Mouse (Mus musculus) intestine, embryonic 15.5 days (tissue): ENCODE data around the gene Slit3. TPM values are rescaled to one million over a fixed set of nuclear protein-coding genes. Genes with fewer than 3 reads are reported as not detected.

Experiments used
- ATAC-seq: fragments of 200-750 bp; cut with Nextera tagmentation; 2 replicates; pipeline ENCODE4 v1.8.0; 2017; ENCODE audit warnings: moderate TSS enrichment, moderate library complexity
- H3K27ac ChIP-seq: fragments of 300-500 bp; sonication (generic); 2 replicates; pipeline ENCODE4 v1.5.1; 2015; ENCODE audit warnings: mild to moderate bottlenecking, inconsistent platforms
- H3K27me3 ChIP-seq: fragments of 300-500 bp; sonication (generic); replicated peaks from 2 replicates; pipeline ENCODE4 v1.6.1; 2015; ENCODE audit warnings: inconsistent platforms
- H3K36me3 ChIP-seq: fragments of 300-500 bp; sonication (generic); 2 replicates; pipeline ENCODE4 v1.6.1; 2015; ENCODE audit warnings: inconsistent platforms
- H3K4me1 ChIP-seq: fragments of 300-500 bp; sonication (generic); replicated peaks from 2 replicates; pipeline ENCODE4 v1.6.1; 2015; ENCODE audit warnings: inconsistent platforms
- H3K4me2 ChIP-seq: fragments of 300-500 bp; sonication (generic); replicated peaks from 2 replicates; pipeline ENCODE4 v1.6.1; 2015; ENCODE audit warnings: mild to moderate bottlenecking, inconsistent platforms
- H3K4me3 ChIP-seq: fragments of 300-500 bp; sonication (generic); replicated peaks from 2 replicates; pipeline ENCODE4 v1.5.1; 2015; ENCODE audit warnings: inconsistent platforms
- H3K9ac ChIP-seq: fragments of 300-500 bp; sonication (generic); 2 replicates; pipeline ENCODE4 v1.6.1; 2015; ENCODE audit warnings: inconsistent platforms
- H3K9me3 ChIP-seq: fragments of 300-500 bp; sonication (generic); 2 replicates; pipeline ENCODE4 v1.6.1; 2016; ENCODE audit warnings: inconsistent platforms
- WGBS: fragments of 180-500 bp; shearing (Covaris S2); methylation state at CpG from one replicate; pipeline ENCODE4 v1.1.7; 2015; 5-methylcytosine and 5-hydroxymethylcytosine counted together
- polyA plus RNA-seq: library from polyadenylated mRNA; unstranded; fragments of >200 nt; fragmentation: Nextera tagmentation; extraction: Ambion mirVana; gene quantifications from 2 replicates; pipeline ENCODE4 v1.2.1, GENCODE M21; 2015

The Slit3 gene
- polyA plus RNA-seq = 15.9 TPM in 2 replicates

DNA sequence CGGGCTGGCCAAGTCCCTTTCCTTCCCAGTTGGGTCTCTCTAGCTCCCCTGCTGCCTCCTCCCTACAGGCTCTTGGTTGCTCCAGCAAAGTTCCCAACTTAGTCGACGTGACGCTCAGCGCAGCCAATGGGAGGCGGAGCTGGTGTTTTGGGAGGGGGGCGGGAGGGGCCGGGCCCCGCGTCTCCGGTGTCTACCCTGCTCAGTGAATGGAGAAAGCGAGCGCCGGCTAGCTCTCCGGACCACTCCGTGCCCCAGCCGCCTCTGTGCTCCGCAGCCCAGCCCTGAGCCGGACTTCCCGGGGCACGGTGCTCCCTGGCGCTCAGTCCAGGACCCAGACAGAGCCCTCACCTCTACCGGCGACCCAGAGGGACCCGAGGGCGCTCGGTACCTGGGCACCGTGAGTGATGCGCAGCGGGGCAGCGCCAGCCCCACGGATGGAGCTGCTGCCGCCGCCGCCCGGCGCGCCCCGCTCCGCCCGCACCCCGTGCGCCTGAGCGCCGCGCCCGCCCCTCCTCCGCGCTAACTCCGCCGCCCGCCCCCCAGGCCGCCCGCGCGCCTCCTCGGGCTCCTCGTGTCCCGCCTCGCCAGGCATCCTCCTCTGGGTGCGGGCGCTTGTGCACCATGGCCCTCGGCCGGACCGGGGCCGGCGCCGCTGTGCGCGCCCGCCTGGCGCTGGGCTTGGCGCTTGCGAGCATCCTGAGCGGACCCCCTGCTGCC is at the start of gene Slit3:
TSS of gene Slit3 (plus strand) at position 331 of the 717 bp plus-strand sequence.
- Histone ChIP-seq H3K36me3 (no peaks in the 10 kb centered on the region), H3K4me1 (peaks cover 21% of the 10 kb centered on the region), H3K4me3 (peak within 1 kb of the TSS; percentile 63), H3K27me3 (peaks cover 24% of the 10 kb centered on the region), H3K4me2 (peak within 1 kb of the TSS; percentile 82), H3K27ac (peak within 1 kb of the TSS; percentile 57), H3K9ac (peak within 1 kb of the TSS; percentile 60), H3K9me3 (no peaks in the 10 kb centered on the region)
- WGBS = under 1% methylated on average over 60 of the region's 75 CpGs
- peak; percentile 87 for ATAC-seq

DNA sequence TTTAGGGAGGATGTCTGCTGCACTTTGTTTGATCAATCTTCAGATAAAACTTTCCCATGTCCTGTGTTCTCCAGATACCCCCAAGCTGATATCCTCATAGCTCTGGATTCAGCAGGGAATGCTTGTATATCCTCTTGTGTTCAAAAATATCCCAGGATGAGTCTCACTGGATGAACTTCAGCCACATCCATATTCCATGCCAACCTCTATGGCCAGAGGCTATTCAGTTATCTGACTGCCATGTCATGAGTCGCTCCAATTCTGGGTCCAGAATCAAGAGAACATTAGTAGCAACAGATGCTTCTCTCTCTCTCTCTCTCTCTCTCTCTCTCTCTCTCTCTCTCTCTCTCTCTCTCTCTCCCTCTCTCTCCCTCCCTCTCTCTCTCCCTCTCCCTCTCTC is 49.6 kb upstream of the Slit3 start:
- Histone ChIP-seq H3K27me3 (no peaks in the 10 kb centered on the region), H3K4me2 (no peak overlapping the region), H3K9ac (no peak overlapping the region), H3K27ac (no peak overlapping the region), H3K4me1 (no peaks in the 10 kb centered on the region), H3K4me3 (no peak overlapping the region), H3K9me3 (no peaks in the 10 kb centered on the region), H3K36me3 (no peaks in the 10 kb centered on the region)
- ATAC-seq = no peak
- 90% methylated on average over 1 of the region's 1 CpGs for WGBS

DNA sequence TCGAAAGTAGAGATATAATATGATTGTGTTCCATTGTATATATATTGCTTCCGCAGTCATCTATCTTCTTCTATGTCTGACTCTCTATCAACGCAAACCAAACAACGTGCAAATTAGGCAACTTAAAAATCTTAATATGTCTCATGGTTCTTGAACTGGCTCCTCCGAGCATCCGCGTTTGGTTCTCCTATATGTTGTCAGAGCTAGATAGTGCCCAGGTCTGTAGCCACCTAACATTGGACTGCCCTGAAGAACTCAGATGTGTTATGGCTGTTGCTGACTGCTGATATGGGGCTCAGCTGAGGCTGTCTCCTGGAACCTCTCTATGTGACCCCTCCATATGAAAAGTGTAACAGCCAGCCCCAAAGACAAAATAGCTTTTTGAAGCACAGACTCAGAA is 45.6 kb upstream of the Slit3 start:
- Histone ChIP-seq H3K4me1 (no peaks in the 10 kb centered on the region), H3K4me3 (no peak overlapping the region), H3K4me2 (no peak overlapping the region), H3K27ac (no peak overlapping the region), H3K27me3 (no peaks in the 10 kb centered on the region), H3K9me3 (no peaks in the 10 kb centered on the region), H3K9ac (no peak overlapping the region), H3K36me3 (no peaks in the 10 kb centered on the region)
- WGBS = 89% methylated on average over 7 of the region's 7 CpGs
- no peak for ATAC-seq

DNA sequence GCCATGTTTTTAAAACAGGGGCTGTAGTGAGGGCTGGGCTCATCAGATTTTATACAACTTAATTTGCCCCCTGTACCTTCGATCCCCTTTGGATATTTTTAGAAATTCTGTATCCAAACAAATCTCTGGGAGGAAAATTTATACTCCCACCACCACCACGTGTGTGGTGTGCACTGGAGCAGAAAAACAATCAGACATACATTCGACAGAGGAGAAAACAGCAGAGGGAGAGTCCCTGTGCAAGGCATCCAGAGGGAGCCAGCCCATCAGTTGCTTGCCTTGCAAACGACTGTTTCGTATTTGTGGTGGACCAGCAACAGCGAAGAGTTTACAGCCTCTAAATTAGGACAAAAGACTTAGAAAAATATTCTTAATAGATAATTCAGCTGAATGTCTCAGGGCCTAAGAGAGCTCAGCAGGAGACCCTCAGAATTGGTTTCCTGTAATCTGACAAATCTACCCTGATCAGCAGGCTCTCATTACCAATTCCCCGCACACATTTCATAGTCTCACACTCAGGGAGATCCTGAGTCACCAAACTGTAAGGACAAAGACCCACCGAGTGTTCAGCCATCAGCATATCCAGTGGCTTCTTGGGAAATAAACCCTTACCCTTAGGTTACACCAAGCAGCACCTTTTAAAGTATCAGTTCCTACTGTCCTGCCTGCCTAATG is 40.4 kb upstream of the Slit3 start:
- Histone ChIP-seq H3K36me3 (no peaks in the 10 kb centered on the region), H3K9me3 (no peaks in the 10 kb centered on the region), H3K27ac (no peak overlapping the region), H3K4me3 (no peak overlapping the region), H3K4me2 (no peak overlapping the region), H3K27me3 (no peaks in the 10 kb centered on the region), H3K4me1 (0 out of 2 replicates have a peak, but pooled peaks cover 5% of the 10 kb centered on the region), H3K9ac (no peak overlapping the region)
- no peak for ATAC-seq
- 55% methylated on average over 8 of the region's 8 CpGs for WGBS

DNA sequence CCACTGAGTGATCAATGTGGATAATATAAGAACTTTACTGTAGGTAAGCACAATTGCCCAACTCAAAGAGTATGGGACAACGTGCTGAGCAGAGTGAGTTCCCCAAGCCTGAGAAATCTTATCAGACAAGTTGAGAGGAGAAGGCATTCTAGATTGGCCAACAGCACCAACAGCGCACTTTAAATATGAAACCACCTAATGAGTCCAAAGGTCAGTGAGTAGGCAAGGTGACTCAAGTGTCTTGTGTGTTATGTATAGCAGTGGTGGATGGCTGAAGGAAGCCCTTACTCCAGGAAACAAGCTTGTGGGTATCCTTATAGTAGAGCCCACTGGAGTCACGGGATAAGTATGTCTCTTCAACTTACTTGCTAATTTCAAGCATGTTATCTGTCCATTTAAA is 38.7 kb upstream of the Slit3 start:
- Histone ChIP-seq H3K36me3 (no peaks in the 10 kb centered on the region), H3K9me3 (no peaks in the 10 kb centered on the region), H3K4me1 (0 out of 2 replicates have a peak, but pooled peaks cover 8% of the 10 kb centered on the region), H3K27me3 (no peaks in the 10 kb centered on the region), H3K4me3 (no peak overlapping the region), H3K27ac (no peak overlapping the region), H3K9ac (no peak overlapping the region), H3K4me2 (no peak overlapping the region)
- 77% methylated on average over 3 of the region's 3 CpGs for WGBS
- ATAC-seq = peak; percentile 77

DNA sequence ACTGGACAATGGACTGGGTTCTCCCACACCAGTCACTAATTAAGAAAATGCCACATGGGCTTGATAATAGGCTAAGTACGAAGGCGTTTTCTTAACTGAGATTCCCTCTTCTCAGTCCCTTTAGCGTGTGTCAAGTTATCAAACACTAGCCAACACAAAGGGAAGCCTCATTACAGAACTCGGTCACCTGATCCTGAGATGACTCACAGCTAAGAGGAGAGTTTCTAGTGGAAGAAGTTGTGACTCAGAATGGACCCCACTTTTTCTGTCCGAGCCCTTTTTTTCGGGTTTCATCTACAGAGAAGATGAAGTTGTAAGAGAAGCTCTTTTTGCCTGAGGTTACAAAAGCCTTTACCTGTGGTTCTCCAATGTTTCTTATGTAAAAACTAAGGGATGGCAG is 38.0 kb upstream of the Slit3 start:
- H3K36me3 ChIP-seq = no peaks in the 10 kb centered on the region
- H3K4me1 ChIP-seq = 0 out of 2 replicates have a peak, but pooled peaks cover 8% of the 10 kb centered on the region
- 74% methylated on average over 6 of the region's 6 CpGs for WGBS
- no peak overlapping the region for H3K9ac ChIP-seq
- no peak overlapping the region for H3K27ac ChIP-seq
- no peak for ATAC-seq
- H3K27me3 ChIP-seq = no peaks in the 10 kb centered on the region
- no peaks in the 10 kb centered on the region for H3K9me3 ChIP-seq
- H3K4me2 ChIP-seq = no peak overlapping the region
- H3K4me3 ChIP-seq = no peak overlapping the region

DNA sequence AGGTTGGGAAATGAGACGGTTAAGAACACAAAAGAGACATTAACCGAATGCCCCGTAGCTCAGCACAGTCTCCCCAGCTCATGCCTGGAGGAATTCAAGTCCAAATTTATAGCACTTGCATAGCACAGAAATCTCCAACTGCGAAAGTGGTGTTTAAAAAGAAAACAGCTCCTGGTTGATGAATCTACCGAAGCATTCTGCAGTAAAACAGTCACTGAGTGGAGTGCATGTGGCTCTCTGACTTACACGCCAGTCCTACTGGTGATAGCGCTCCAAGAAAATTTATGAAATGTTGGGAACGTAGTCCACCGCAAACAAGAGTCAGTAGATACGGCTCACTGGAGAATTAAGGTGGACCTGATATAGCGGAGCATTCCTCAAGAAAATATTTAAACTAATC is 35.7 kb upstream of the Slit3 start:
- Histone ChIP-seq H3K4me3 (no peak overlapping the region), H3K27ac (no peak overlapping the region), H3K27me3 (no peaks in the 10 kb centered on the region), H3K36me3 (no peaks in the 10 kb centered on the region), H3K9me3 (no peaks in the 10 kb centered on the region), H3K4me2 (no peak overlapping the region), H3K9ac (no peak overlapping the region), H3K4me1 (0 out of 2 replicates have a peak, but pooled peaks cover 8% of the 10 kb centered on the region)
- no peak for ATAC-seq
- 47% methylated on average over 11 of the region's 11 CpGs for WGBS

DNA sequence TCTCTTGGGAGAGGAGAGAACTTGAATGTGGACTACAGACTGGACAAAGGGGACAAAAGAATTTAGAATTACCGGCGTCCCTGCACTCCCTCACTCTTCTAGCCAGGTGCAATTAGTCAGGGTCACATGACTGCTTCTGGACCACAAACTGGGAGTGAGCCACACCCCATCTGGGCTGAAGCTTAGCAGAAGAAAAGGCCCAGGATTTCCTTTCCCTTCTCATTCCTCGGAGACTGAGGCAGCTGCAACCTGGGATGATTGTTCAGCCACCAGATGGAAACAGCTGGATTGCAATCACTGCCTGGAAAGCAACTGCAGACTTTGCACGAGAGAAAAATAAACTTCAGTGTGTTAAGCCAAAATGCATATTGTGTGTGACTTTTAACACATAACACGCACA is 35.0 kb upstream of the Slit3 start:
- Histone ChIP-seq H3K9me3 (no peaks in the 10 kb centered on the region), H3K27me3 (no peaks in the 10 kb centered on the region), H3K4me1 (0 out of 2 replicates have a peak, but pooled peaks cover 8% of the 10 kb centered on the region), H3K36me3 (no peaks in the 10 kb centered on the region), H3K9ac (no peak overlapping the region), H3K4me3 (no peak overlapping the region), H3K4me2 (no peak overlapping the region), H3K27ac (no peak overlapping the region)
- WGBS = 31% methylated on average over 5 of the region's 5 CpGs
- no peak; the same call in 1 of the 2 replicates for ATAC-seq

DNA sequence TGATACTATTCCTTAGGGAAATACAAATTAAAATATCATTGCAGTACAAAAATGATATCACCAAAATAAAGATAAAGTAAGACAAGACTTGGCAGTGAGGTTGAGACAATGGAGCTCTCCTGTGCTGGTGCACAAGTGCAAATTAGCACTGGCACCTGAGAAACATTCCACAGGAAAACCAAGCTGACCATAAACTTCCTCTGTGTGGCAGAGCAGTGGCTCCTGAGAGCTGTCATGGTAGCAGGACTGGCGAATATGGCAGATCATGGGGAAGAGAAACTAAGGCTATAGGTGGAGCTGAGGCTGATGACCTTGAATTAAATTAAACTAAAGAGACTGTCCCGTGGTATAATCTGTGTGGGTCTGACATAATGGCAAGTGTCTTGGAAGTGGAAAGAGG is 33.6 kb upstream of the Slit3 start:
- Histone ChIP-seq H3K4me1 (0 out of 2 replicates have a peak, but pooled peaks cover 8% of the 10 kb centered on the region), H3K27ac (no peak overlapping the region), H3K9me3 (no peaks in the 10 kb centered on the region), H3K27me3 (no peaks in the 10 kb centered on the region), H3K4me2 (no peak overlapping the region), H3K36me3 (no peaks in the 10 kb centered on the region), H3K4me3 (no peak overlapping the region), H3K9ac (no peak overlapping the region)
- 71% methylated on average over 2 of the region's 2 CpGs for WGBS
- ATAC-seq = no peak

DNA sequence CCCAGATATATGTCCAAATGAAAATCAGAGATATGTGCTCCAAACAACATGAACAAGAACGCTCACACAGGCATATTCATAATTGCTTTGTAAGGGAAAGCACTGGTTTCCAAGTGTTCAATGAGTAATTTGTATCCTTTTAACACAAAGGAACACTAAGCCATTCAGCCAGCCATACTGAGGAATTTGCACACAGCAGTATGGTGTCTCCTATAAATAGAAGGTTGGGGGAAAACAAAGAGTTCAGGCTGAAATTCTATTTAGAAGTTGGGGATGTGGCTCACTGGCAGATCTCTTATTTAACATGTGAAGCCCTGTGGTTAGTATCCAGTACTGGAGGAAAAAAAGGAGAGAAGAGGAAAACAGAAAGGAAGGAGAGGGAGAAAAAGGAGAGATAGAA is 32.9 kb upstream of the Slit3 start:
- no peak overlapping the region for H3K4me3 ChIP-seq
- no peaks in the 10 kb centered on the region for H3K27me3 ChIP-seq
- no peak overlapping the region for H3K4me2 ChIP-seq
- no peak for ATAC-seq
- no peaks in the 10 kb centered on the region for H3K9me3 ChIP-seq
- no peak overlapping the region for H3K27ac ChIP-seq
- 0 out of 2 replicates have a peak, but pooled peaks cover 8% of the 10 kb centered on the region for H3K4me1 ChIP-seq
- no peaks in the 10 kb centered on the region for H3K36me3 ChIP-seq
- no peak overlapping the region for H3K9ac ChIP-seq
- 81% methylated on average over 1 of the region's 1 CpGs for WGBS

DNA sequence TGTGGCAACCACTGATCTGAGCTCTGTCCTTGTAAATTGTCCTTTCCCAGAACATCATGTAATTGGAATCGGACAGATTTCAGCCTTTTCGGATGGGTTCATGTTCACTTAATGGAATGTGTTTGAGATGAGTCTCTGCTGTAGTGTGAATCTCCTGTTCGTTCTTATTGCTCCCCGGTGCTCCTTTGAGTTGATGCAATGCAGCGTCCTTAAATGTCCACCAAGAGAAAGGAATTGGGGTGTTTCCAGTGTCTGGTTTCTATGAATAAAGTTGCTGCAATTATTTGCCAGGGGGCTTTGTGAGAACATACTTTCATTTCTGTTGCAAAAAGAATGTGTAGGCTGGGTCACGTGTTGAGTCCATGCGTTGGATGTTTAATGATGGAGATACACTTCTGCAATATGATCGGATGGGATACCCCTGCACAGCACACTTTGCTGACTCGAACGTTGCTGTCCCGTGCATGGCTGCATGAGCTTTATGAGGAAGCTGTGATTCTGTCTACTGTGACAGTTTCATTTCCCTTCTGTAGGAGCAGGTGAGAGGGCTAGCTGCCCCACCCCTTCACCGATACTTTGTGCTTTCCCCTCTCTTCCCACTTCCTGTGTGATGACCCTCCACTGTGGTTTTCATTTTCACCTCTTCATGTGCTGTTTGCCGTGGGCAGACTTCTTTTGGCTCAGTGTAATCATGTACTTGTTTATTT is 30.2 kb upstream of the Slit3 start:
- 83% methylated on average over 13 of the region's 13 CpGs for WGBS
- no peak overlapping the region for H3K9ac ChIP-seq
- no peak overlapping the region for H3K27ac ChIP-seq

DNA sequence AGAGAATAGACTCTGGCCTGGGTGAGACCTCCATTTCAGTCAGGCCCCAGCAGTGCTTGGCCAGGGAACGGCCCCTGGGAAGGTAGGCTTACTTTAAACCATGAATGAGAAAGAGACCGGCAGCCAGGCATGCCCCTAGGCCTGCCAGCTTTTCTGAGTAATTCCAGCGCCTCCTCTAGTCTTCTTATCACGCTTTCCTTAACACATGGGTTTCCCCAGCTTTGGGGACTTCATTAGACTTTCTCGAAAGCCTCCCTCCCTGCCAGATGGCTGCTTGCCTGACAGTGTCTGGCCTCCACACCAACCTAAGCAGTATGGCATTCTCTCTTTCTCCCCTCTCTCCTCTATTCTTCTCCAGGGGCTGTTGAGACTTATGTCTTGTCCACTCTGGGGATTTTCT is 24.5 kb upstream of the Slit3 start:
- 64% methylated on average over 5 of the region's 5 CpGs for WGBS
- ATAC-seq = no peak
- no peaks in the 10 kb centered on the region for H3K9me3 ChIP-seq
- H3K9ac ChIP-seq = no peak overlapping the region
- no peak overlapping the region for H3K4me3 ChIP-seq
- H3K27me3 ChIP-seq = no peaks in the 10 kb centered on the region
- no peaks in the 10 kb centered on the region for H3K36me3 ChIP-seq
- no peaks in the 10 kb centered on the region for H3K4me1 ChIP-seq
- no peak overlapping the region for H3K27ac ChIP-seq
- no peak overlapping the region for H3K4me2 ChIP-seq

More for the DNA sequence above, 30.2 kb upstream of the Slit3 start:
- Histone ChIP-seq H3K27me3 (no peaks in the 10 kb centered on the region), H3K4me2 (no peak overlapping the region), H3K36me3 (no peaks in the 10 kb centered on the region), H3K9me3 (no peaks in the 10 kb centered on the region), H3K4me3 (no peak overlapping the region), H3K4me1 (0 out of 2 replicates have a peak, but pooled peaks cover under 1% of the 10 kb centered on the region)
- ATAC-seq = no peak
